Mouse (Mus musculus) inflammation-experienced regulatory T-cells, adult 6 months (primary cell): ENCODE measurements around the gene Dst. TPM values are rescaled to one million over a fixed set of nuclear protein-coding genes. Genes with fewer than 3 reads are reported as not detected.
A peak's percentile ranks its signal among the peaks of the same experiment; 100 is the strongest.

Experiments
- ATAC-seq: one replicate; pipeline ENCODE4 v1.8.0; 2017
- polyA plus RNA-seq, 3 experiments: library from polyadenylated mRNA; unstranded; fragments of 100-300 nt; shearing (Covaris generic); gene quantifications; one replicate each; pipeline ENCODE4 v1.2.1; 2017

Gene Dst
- polyA plus RNA-seq, 3 experiments from 2014 or later, result 18.1 to 31.7 (median 20.6) TPM

GRCm38 (mm10) chr1:34139191-34139853 is 231.3 kb downstream of the Dst start:
- ATAC-seq, result no peak

GRCm38 (mm10) chr1:34139871-34140471 is 231.9 kb downstream of the Dst start:
- no peak for ATAC-seq

GRCm38 (mm10) chr1:34140686-34141085 is 232.7 kb downstream of the Dst start:
- no peak for ATAC-seq

GRCm38 (mm10) chr1:34142951-34143580 is 235.0 kb downstream of the Dst start:
- ATAC-seq, result no peak

GRCm38 (mm10) chr1:34144826-34145225 is 236.8 kb downstream of the Dst start:
- ATAC-seq, result no peak

GRCm38 (mm10) chr1:34148039-34148438 is 240.0 kb downstream of the Dst start:
- no peak for ATAC-seq

GRCm38 (mm10) chr1:34150416-34151093 is 242.5 kb downstream of the Dst start:
- no peak for ATAC-seq

GRCm38 (mm10) chr1:34152683-34153082 is 244.7 kb downstream of the Dst start:
- ATAC-seq, result no peak

GRCm38 (mm10) chr1:34156058-34156457 is 248.0 kb downstream of the Dst start:
- ATAC-seq, result no peak

- no peak for ATAC-seq
Measured at GRCm38 (mm10) chr1:34157702-34158101, 249.7 kb downstream of the Dst start.

- no peak for ATAC-seq
Measured at GRCm38 (mm10) chr1:34158822-34159221, 250.8 kb downstream of the Dst start.

- no peak for ATAC-seq
Measured at GRCm38 (mm10) chr1:34159898-34160297, 251.9 kb downstream of the Dst start.

GRCm38 (mm10) chr1:34164616-34165295 is 256.7 kb downstream of the Dst start:
- ATAC-seq, result peak; percentile 64

- ATAC-seq, result no peak
Measured at GRCm38 (mm10) chr1:34165926-34166325, 257.9 kb downstream of the Dst start.

GRCm38 (mm10) chr1:34167151-34168057 is 259.4 kb downstream of the Dst start:
- no peak for ATAC-seq

- no peak for ATAC-seq
Measured at GRCm38 (mm10) chr1:34169086-34169485, 261.1 kb downstream of the Dst start.

GRCm38 (mm10) chr1:34174517-34174916 is 266.5 kb downstream of the Dst start:
- ATAC-seq, result no peak

GRCm38 (mm10) chr1:34174961-34175360 is 266.9 kb downstream of the Dst start:
- no peak for ATAC-seq

GRCm38 (mm10) chr1:34178022-34178727 is 270.1 kb downstream of the Dst start:
- ATAC-seq, result peak; percentile 58

GRCm38 (mm10) chr1:34179756-34180155 is 271.7 kb downstream of the Dst start:
- ATAC-seq, result no peak
